In the genomic region with DNA sequence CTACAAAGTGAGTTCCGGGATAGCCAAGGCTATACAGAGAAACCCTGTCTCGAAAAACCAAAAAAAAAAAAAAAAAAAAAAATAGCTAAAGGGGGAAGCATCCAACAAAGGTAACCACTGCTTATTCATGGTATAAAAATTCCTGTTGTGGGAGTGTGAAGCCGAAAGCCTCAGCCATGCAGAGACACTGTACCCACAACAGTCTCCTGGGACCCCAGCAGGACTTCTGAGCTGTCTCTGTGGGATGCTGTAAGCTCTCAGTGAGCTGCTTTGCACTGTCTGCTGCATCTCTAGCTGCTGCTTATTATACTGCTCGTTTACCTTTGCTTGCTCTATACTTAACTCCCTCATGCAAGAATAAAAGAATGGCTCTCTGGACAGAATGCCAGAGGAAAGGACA, we compare ENCODE assay signal across 26 mouse cellular contexts.
"Had no signal": no experiment of that assay in that cellular context is flagged by ENCODE, and none has a peak within 500 bp of the region (broad histone marks: within the 10 kb centered on the region; RNA-seq: fewer than 3 reads in every experiment).

No protein-coding gene starts in this region.

- H3K27me3 ChIP-seq: heart, embryonic 12.5 days; hindbrain, embryonic 12.5 days; intestine, embryonic 15.5 days; limb, embryonic 12.5 days had no signal

- H3K4me2 ChIP-seq: heart, embryonic 12.5 days; hindbrain, embryonic 12.5 days; hindbrain, embryonic 14.5 days; intestine, embryonic 15.5 days; limb, embryonic 12.5 days; liver, embryonic 11.5 days had no signal

- H3K4me3 ChIP-seq: gastrocnemius, adult 2 months; heart, embryonic 10.5 days; heart, embryonic 12.5 days; hindbrain, embryonic 10.5 days; hindbrain, embryonic 12.5 days; intestine, embryonic 15.5 days; layer of hippocampus, adult 2 months; left cerebral cortex, adult 2 months; limb, embryonic 10.5 days; limb, embryonic 12.5 days had no signal

- DNase-seq: gastrocnemius, adult 2 months; gastrocnemius, postnatal 10 days; gastrocnemius, postnatal 25 days; heart, adult 18-20 months; heart, postnatal 10 days; heart, postnatal 4 days; kidney, adult 18-20 months; kidney, adult 8-10 months; kidney, postnatal 10 days; kidney, postnatal 25 days; kidney, postnatal 4 days; liver had no signal

- H3K9me3 ChIP-seq: heart, embryonic 10.5 days; heart, embryonic 12.5 days; hindbrain, embryonic 10.5 days; hindbrain, embryonic 12.5 days; intestine, embryonic 15.5 days; limb, embryonic 10.5 days; limb, embryonic 12.5 days had no signal

- H3K4me1 ChIP-seq: heart, embryonic 10.5 days; heart, embryonic 12.5 days; hindbrain, embryonic 10.5 days; hindbrain, embryonic 12.5 days; intestine, embryonic 15.5 days; limb, embryonic 10.5 days; limb, embryonic 12.5 days had no signal

- H3K27ac ChIP-seq: gastrocnemius, adult 2 months; heart, embryonic 10.5 days; hindbrain, embryonic 10.5 days; hindbrain, embryonic 12.5 days; hindbrain, embryonic 14.5 days; intestine, embryonic 15.5 days; left cerebral cortex, adult 2 months; limb, embryonic 10.5 days; limb, embryonic 12.5 days had no signal

- ATAC-seq: hindbrain, embryonic 16.5 days; inflammation-experienced regulatory T-cells, adult 6 months; intestine, embryonic 15.5 days; intestine, postnatal 0 days had no signal

- H3K9ac ChIP-seq: heart, embryonic 12.5 days; hindbrain, embryonic 12.5 days; hindbrain, embryonic 14.5 days; intestine, embryonic 15.5 days; limb, embryonic 12.5 days had no signal
